Mouse (Mus musculus) left cerebral cortex, postnatal 25 days (tissue): ENCODE results near the gene Dbi. TPM values are rescaled to one million over a fixed set of nuclear protein-coding genes. Genes with fewer than 3 reads are reported as not detected.
A peak's percentile ranks its signal among the peaks of the same experiment; 100 is the strongest.

Experiments used
- DNase-seq, 2 experiments: peaks; one replicate each; pipeline ENCODE4 v3.0.0; 2022; ENCODE audit warnings: low spot score in 2 of 2, mixed read lengths in 1 of 2
- intact Hi-C: fragments of 180-260 bp; cut with DNase I; formaldehyde crosslinking; loops from one replicate; pipeline ENCODE4 v1.15.1; 2025
- total RNA-seq, 2 experiments: library from RNA; stranded (reverse); gene quantifications; 2 replicates each; pipeline ENCODE4 v1.2.3; 2021

The Dbi gene
- total RNA-seq, 2 experiments from 2014 or later: 247 to 272 TPM

DNA sequence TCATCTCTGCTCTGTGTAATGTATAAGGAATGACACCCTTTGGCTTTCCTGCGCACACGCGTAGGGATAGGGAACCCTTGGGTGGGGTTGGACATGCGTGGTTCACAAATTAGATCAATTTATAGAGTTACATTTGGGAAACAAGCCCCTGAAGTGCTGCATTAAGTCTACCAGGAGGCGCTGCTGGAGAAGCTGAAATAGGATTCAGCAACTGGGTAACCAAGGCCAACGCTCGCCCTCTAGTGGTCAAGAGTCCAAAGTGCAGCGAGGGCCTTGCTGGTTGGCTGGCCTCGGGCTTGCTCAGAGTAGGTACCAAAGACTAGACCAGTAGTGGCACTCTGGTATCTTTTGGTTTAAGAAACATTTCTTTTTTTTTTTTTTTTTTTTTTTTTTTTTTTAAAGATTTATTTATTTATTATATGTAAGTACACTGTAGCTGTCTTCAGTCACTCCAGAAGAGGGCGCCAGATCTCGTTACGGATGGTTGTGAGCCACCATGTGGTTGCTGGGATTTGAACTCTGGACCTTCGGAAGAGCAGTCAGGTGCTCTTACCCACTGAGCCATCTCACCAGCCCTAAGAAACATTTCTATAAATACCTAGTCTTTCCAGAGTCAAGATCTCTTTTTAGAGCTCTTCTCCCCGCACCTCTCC lies 27.3 kb downstream of the Dbi start:
- intact Hi-C loops: loop anchor here (1.0 to 10.0 kb wide), 2 partner anchors 60 to 461 kb away; no protein-coding TSS in a partner anchor
- peak; percentile 87 to 91 for DNase-seq

DNA sequence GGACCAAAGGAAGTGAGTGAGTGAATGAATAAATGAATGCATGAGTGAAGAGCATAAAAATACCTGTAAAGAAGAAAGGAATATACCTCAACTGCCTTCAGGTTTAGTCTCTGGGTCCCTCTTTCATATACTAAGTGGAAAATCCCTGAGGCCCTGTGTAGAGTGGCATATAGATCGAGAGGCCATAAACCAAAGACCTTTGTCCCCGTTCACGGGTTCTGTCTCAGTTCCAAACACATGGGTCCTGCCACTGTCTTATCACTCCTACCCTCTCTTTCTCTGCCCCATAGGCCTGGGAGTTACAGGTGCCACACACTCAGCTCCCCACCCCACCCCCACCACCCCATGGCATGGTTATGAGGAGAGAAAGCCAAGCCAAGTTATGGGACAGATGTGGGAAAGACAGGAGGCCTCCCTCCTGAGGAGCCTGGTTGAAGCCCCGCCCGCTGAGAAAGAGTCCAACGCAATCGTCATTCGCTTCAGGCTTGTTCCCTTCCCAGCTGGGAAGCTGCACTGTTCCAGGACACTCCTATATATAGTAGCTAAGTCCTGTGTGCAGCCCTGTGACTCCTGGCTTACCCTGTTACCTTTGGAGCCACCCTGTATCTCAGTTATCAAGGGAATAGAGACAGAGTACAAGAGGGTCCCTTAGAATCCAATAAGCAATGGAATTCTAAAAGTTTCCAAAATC lies 29.9 kb downstream of the Dbi start:
- intact Hi-C loops: loop anchor here (10.0 kb wide), 1 partner anchor 464 kb away; no protein-coding TSS in a partner anchor
- DNase-seq: no peak

DNA sequence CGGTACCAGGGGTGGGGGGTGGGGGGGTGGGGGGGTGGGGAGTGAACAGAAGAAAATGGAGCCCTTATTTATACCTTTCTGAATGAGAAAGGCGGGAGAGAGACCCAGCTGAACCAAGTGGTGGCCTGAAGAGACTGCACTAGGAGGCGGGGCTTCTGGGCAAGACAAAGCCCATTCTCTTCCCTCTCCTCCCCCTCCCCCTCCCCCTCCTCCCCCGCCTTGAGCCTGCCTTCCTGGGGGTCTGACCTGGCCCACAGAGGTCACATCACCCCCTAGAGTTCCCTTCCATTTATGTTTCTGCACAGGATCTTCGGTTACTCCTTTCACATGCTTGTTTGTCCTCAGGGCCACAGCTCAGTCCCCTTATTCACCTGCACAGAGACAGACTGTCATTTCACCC lies 31.7 kb downstream of the Dbi start:
- intact Hi-C loops: no loop called here
- DNase-seq: no peak

DNA sequence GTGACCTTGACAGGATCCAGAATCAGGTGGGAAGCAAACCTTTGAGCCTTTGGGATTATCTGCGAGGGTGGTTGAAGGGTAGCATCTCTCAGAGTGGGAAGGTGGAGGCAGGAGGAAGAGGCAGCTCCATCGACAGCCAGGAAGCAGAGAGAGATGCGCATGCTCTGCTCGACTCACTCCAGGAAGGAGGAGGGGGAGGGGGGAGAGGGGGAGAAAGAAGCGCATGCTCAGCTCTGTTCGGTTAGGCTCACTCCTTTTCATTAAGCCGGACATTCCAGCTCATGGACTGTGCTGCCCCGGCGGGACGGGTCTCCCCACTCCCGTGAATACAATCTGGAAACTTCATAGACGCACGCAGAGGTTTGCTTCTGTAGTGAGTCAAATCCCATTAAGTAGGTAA lies 34.2 kb downstream of the Dbi start:
- intact Hi-C loops: no loop called here
- no peak for DNase-seq

DNA sequence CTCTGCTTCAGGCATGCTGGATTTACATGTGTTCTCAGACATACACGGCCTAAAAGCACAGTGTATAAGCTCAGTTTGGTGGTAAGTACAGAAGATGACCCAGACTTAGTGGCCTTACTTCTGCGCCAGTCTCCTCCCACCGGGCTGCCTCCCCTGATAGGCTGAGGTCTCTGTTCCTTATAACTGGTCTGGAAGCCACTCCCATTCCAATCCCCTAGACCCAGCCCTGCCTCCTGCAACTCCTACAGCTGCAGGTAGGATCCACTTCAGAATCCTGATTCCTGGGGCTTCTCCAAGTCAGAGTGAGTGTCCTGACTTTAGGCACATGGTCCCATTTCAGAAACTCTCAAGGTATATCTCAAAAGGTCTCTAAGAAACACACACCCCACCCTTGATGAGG lies 35.2 kb downstream of the Dbi start:
- no peak for DNase-seq
- intact Hi-C loops: no loop called here

DNA sequence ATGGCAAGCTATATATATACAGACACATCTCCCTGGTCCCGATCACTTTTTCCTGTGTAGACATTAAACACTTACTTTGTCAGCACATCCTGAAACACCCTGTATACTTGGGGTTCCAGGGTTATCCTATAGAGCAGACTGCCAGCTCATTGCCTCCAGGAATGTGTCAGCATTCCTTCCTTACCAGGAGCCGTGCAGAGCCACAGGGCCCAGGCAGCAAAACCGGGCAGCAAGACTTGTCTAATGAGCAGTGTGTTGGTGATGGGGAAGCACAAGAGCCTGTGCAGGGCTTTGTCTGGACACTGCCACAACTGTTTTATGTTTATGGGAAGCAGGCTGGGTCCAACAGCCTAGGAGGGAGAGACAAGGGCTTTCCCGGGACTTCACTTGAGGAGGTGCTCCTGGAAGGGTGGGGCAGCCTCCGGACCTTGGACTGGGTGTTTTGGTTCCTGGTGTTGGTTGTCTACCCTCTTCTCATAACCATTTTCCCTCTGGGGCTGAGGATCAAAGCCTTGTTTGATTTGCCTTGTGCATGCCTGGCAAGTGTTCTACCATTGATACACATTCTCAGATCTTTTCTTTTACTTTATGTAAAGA lies 36.9 kb downstream of the Dbi start:
- intact Hi-C loops: no loop called here
- DNase-seq: no peak

DNA sequence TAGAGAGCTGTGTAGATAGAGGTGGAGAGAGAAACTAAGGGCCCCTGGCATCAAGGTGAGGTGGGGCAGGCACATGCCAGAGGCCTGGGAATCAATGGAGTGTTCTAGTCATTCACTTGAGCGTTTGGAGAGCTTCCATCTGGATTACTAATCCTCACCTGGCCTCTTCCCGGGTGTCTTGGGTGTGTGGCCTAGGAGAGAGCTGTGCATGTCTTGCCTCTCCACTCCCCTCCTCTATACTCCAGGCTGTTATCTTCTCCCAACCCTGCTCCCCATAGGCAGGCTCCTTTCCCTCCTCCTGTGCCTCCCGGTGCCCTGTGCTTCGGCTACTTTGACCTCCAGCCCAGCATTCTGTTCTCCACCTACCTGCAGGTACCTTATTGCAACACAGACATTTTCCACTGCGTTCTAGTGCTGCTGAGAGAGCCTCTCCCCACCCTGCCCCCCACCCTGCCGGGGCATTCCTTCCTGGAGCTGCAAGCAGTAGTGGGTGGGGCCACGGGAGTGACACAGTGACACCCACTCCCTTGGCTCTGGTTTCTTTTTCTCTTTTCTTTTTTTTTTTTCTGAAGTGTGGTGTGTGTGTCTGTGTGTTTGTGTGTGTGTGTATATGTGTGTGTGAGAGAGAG lies 37.8 kb downstream of the Dbi start:
- intact Hi-C loops: no loop called here
- no peak for DNase-seq

DNA sequence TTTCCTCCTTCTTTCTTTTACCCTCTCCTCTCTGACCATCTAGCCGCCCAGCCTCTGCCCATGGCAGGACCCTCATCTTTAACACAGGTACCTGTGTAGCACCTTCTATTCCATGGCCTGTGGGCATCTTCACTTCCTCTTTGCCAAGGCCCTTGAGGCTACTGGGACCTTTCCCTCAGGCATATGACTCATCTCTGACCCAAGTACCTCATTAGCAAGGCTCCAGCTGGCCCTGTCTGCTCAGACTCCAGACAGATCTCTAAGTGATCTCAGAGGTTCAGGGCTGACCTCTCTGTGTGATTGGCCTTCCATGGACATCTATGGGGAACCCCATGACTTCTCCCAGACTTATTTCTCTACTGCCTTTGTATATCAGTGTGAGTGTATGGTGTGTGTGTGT lies 40.2 kb downstream of the Dbi start:
- intact Hi-C loops: no loop called here
- DNase-seq: no peak

DNA sequence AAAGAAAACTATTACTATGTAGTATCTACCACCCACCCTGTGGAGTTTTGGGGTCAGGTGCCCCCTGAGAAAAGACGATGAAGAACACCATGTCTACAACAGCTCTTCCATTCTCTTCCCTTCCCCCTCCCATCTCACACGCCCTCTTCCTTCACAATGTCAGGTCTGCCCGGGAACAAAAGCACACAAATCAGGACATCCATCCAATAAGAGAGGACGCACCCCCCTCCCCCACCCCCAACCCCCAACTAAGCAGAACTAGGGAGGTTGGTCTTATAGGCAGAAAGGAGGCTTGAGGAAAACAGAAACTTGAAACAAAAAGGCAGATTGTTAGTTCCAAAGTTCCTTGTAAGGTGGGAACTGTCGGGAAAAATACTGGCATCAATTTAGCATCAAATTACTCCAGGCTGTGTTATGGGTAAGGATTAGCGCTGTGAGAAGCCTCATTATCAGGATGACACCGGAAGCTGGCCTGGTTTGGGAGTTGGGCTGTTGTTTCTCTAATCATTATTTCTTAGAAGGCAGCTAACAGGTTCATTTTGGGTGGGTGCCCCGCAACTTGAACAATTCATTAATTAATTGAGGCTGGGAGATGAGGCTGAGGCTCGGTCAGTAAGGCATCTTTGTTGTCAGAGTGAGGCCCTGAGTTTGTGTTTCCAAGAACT lies 43.0 kb downstream of the Dbi start:
- DNase-seq: no peak
- intact Hi-C loops: no loop called here

DNA sequence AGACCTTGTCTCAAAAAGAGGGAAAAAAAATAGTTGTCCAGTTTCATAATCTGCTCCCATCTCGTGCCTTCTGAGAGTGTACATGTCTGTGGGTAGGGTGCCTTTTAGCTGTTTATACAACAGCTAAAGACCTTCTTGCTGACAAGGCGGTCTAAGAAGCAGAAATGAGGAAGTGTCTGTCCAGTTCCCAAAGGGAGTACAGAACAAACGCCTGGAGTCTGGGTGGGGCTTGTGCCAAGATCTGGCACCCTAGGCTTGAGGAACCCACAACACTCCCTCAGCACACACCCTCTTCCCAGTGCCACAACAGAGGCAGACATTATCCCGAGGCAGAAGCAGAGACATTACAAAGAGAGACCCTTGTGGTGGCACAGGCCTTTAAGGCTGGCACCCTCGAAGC lies 45.4 kb downstream of the Dbi start:
- intact Hi-C loops: no loop called here
- DNase-seq: peak in 1 of 2 experiments; percentile 24

DNA sequence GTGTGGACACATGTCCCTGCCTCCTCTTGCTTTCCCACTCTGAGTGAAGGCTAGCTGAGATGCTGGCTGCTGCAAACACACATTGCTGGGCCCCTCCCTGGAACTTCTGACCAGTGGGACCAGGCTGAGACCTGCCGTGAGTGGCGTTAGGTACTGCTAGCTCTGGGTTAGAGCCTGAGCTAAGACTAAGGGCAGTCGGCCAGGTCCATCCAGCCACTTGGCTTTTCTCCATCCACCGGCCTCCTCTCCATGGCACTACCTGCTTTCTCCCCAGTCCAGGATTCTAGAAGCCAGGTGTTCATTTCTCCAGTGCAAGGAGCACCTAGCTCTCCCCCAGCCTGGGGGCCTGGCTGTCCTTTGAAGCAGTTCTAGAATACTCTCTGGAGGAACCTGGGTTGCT lies 45.9 kb downstream of the Dbi start:
- intact Hi-C loops: no loop called here
- no peak for DNase-seq

DNA sequence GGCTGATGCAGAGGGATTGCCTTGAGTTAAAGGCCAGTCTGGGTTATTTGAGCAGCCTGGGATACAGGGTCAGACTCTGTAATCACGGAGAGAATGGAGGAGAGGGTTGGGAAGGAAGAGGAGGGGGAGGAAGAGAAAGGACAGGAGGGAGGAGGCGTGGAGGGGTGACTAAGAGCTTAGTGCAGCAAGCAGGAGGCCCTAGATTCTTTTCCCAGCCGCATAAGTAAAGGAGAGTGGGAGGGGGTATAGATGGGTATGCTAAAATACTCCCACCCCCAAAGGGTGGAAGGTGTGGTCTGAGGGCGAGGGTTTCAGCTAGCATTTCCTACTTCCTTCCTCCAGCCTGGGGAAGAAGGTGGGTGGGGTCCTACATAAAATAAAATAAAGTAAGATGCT lies 46.6 kb downstream of the Dbi start:
- peak in 1 of 2 experiments; percentile 50 for DNase-seq
- intact Hi-C loops: no loop called here

DNA sequence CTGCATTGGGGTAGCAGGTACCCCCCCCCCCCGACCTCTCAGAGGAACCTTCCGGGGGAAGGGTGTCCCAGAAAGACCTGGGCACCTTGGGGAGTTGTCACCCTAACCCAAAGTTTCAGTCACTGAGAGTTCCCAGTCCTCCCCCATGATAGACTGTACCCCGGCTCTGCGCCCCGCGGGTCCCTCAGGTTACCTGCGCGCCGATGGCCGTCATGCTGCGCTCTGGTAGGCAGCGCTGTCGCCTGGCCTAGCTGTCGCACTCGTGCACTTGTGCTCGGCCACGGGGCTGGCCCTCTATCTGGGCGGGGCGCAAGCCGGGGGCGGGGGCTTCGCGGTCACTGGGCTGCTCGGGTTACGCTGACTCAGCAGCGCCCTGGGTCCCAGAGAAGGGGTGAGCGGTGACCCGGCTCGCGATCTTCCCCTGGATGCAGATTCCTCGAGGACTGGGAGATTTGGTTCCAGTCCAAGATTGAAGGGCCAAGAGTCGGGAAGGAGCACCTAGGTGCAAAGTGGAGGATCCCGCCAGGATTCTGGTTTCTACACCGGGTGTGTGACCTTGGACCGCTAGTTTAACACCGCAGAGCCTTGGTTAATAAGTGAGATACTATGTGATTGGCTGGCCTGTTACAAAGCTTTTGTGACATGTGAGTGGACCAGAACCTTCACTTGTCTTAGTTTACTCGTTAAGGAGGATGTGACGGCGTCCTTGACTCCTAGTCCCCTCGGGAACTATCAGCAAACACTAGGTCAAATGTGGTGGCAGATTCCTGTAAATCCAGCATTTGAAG lies 47.2 kb downstream of the Dbi start, which contains the start of gene Tmem37:
TSS of gene Tmem37 (minus strand) at position 556 of the 788 bp plus-strand sequence.
- DNase-seq: peak; percentile 21 to 33
- intact Hi-C loops: no loop called here

DNA sequence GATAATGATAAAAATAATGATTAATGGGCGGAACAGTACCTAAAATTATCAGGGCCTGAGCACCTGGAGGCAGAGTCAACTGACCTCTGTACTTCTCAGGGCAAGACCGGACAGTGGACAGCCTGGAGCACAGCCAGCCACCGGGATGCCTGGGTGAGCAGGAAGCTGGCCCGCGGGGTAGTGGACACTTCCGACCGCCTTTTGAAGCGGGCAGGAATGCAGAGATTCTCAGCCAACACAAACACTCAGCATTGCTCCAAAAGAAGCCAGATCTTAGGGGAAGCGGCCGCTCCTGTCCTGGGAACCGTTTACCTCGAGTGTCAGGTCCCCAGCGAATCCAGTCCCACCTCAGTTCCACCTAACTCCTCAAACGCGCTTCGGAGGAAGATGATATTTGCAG lies 48.0 kb downstream of the Dbi start:
- no peak for DNase-seq

DNA sequence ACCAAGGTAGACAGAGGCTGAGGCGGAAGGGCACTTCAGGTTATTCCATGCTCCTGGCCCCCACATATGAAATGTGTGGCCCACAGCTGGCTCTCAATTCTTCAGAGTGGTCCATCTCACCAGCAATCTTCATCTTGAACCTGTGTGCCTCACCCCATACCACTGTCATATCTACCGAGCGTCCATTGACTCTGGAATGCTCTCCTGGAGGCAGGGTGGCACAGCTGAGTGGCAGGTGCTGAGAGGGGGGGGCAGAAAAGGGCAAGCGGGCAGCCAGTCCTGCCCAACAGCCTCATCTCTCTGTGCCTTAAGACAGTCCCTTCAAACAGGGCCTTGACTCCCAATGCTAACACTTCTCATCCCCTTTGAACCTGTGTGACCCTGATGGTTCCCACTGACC lies 49.7 kb downstream of the Dbi start:
- no peak for DNase-seq
- intact Hi-C loops: no loop called here

More for the DNA sequence above, 48.0 kb downstream of the Dbi start:
- intact Hi-C loops: no loop called here

DNA sequence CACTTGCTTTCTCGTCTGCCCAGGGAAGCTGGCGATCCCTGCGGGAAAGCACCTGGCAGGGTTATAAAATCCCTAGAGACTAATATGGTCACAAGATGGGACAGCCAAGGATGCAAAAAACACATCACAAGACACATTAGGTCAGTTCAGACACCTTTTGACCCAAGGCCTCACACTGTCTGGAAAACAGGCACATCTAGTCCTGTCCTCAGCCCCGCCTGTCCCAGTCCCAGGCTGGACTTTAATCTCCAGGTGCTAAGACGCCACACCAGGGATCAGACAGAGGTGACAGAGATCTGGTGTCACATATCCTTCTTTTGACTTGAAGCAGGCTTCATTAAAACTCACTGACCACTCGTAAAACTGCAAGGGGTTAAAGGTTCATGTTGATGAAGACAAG lies 50.7 kb downstream of the Dbi start:
- no peak for DNase-seq
- intact Hi-C loops: no loop called here

DNA sequence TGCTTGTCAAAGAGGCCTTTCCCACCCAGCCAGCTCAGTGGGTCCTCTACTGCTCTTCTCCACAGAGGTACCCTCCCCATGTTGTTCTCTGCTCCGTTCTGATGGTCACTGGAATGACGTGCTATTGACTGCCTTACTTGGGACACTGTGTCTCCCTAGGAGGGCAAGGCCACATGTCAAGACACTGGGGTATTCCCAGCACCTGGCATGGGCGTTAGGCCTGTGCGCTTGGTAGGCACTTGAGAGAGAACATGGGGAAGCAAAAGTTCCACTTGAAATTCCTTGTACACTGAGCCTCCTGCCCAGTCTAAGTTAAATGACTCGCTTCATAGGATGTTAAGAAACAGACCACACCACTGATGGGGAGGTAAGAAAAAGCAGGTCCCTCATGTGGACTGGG lies 51.8 kb downstream of the Dbi start:
- no peak for DNase-seq
- intact Hi-C loops: no loop called here

DNA sequence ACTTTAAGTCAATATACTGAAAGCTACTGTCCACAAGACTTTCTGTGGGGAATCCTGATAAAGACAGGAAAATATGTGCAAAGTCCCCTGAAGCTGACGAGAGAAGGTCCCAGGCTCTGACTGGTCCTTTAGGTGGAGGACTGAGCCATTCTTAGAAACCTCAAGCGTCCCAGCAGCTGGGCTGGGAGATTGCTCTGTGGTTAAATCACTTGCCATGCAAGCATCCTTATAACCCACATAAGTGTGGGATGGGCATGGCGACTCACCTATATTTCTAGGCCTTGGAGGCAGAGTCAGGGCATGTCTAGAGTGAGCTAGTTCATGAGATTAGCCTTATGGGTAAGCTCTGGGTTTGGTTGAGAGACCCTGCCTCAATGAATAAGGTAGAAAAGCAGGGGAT lies 54.3 kb downstream of the Dbi start:
- intact Hi-C loops: no loop called here
- DNase-seq: no peak

DNA sequence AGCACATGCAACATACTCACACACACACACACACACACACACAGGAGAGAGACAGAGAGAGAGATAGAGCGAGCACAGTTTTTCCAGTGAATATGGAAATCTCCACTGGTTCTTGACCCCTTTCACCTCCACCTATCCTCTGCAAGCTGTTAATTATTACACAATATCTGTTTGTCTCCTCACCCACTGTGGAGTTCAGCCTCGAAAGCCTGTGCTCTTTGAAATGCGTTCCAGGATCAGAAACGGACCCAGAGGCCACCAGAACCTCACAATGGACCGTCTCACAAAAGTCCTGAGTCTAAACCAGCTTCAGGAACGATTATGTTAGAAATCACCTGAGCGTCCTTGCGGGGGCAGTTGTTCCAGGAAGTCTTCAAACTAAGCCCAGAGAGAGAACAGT lies 54.7 kb downstream of the Dbi start:
- no peak for DNase-seq
- intact Hi-C loops: no loop called here
